Mouse (Mus musculus) lung, postnatal 0 days (tissue): ENCODE results near the gene Slc35f6.

Source experiments
- CTCF ChIP-seq: IDR thresholded peaks from 2 replicates; pipeline ENCODE4 v1.5.1; 2016; ENCODE audit warnings: antibody characterized with exemption, mild to moderate bottlenecking
- EP300 ChIP-seq: IDR thresholded peaks from 2 replicates; pipeline ENCODE4 v1.6.1; 2016; ENCODE audit warnings: antibody characterized with exemption, mild to moderate bottlenecking, control low read depth

DNA sequence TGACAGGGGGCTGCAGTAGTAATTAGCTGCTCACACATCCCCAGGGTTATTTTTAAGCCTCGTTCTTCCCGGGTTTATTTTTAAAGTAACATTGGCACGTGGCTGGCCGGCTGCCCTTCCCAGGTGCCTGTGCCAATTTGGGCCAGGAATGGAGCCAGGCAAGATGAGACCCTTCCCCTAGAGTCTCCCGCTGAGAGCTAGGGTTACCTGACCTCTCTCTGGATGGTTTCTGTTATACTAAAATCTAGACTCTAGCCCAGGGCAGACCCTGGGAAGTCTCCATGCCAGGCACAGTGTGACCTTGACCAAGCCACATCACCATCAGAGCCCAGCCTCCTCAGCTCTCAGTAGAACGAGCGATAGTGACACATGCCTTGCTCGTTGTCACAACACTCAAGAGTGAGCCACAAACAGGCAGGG lies 43.0 kb upstream of the Slc35f6 start:
- TF ChIP-seq CTCF: no peak
- no peak for TF ChIP-seq EP300
